Mouse (Mus musculus) bone marrow macrophage, adult 2 months (primary cell): Measurements from ENCODE around the gene Epo.

Experiments
- CTCF ChIP-seq: IDR thresholded peaks from 2 replicates; pipeline ENCODE4 v1.5.1; 2012; ENCODE audit warnings: low read depth, mild to moderate bottlenecking, low read length, moderate library complexity
- POLR2A ChIP-seq: IDR thresholded peaks from 2 replicates; pipeline ENCODE4 v1.6.1; 2012; ENCODE audit warnings: mild to moderate bottlenecking, low read depth, low read length, borderline replicate concordance

DNA sequence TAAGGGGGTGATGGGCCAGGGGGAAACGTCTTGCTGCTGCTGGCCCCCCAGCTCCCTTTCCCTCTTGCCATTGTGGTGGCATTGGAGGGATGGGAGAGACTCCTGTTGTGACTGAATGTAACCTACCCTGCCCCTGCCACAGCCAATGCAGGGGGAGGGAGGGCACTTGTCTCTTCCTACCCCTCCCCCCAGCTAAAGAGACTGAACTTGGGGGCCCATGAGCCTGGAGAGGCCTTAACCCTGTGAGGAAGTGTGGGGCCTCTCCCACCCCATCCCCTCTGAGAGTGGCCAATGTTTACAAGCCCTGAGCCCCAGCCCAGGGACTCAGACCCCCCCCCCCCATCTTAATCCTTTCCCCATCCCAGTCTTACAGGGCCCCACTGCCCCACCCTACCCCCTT, 5.6 kb downstream of the Epo start:
- TF ChIP-seq POLR2A (no peak), CTCF (no peak)
